Mouse (Mus musculus): ENCODE data around the gene Atp8a1. TPM values are rescaled to one million over a fixed set of nuclear protein-coding genes. Genes with fewer than 3 reads are reported as not detected.

Atp8a1 gene
- polyA plus RNA-seq, 1 experiment = not detected

DNA sequence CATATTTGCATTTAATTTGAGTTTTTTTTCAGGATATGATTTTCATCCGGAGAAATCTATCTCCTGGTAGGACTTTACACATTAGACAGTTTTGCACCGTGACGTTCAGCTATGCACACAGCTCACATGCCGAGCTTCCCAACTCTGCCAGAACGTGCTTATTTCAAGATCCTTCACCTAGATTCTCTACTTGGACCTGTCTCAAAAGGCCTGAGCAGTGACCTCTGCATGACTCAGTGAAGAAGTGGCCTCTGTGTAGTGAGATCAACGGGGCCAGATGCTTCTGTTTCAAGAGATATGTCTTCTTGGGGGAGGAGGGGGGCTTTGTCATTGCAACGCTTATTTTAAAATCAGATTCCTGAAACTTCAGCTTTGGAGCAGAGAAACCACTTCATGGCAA is 64.5 kb downstream of the Atp8a1 start:
- H3K4me3 ChIP-seq (ENCODE audit: insufficient read depth, poor library complexity, severe bottlenecking) = no peak overlapping the region
- no peak for TF ChIP-seq MYOD1 (IDR thresholded peaks at IDR 0.05; ENCODE audit: control insufficient read depth, insufficient read length, low read depth)
- no peak for TF ChIP-seq FOSL1 (IDR thresholded peaks at IDR 0.05; ENCODE audit: insufficient read depth, low read length, poor library complexity, severe bottlenecking)
- no peak for TF ChIP-seq MAX (IDR thresholded peaks at IDR 0.05)
- TF ChIP-seq CEBPB (IDR thresholded peaks at IDR 0.05; ENCODE audit: low read depth) = no peak
- no peak for TF ChIP-seq CTCF (IDR thresholded peaks at IDR 0.05; ENCODE audit: control insufficient read depth, insufficient read depth, insufficient read length)
- TF ChIP-seq MYOG (IDR thresholded peaks at IDR 0.05; ENCODE audit: control insufficient read depth, extremely low read depth, insufficient read length) = no peak
- TF ChIP-seq USF1 (IDR thresholded peaks at IDR 0.05; ENCODE audit: low read depth) = no peak
- H3K27me3 ChIP-seq (ENCODE audit: control insufficient read depth, insufficient read depth, insufficient read length) = no peaks in the 10 kb centered on the region
- H3ac ChIP-seq (ENCODE audit: control insufficient read depth, insufficient read length, low read depth) = no peak overlapping the region
- no peaks in the 10 kb centered on the region for H3K79me2 ChIP-seq (ENCODE audit: control insufficient read depth, insufficient read depth)
- no peaks in the 10 kb centered on the region for H3K79me3 ChIP-seq (ENCODE audit: low read depth)
- H3K36me3 ChIP-seq (ENCODE audit: control insufficient read depth, insufficient read depth) = no peaks in the 10 kb centered on the region

DNA sequence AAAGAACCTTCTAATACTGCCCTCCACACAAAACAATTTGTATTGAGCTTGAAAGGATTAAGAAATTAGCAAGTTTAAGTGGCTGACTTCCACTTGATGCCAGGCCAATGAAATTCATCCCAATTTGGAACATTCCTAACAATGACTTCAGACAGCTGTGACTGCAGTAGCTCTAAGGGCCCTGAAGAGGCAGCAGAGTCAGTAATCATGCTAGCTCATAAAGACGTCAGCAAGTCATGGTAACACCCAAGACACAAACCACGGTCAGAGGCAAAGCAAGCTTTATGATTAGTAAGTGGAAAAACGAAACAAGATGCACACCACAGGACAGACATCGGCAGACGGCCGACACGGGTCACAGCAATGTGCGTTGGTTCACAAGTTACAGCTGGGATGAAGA is 69.2 kb downstream of the Atp8a1 start:
- Histone ChIP-seq H3K36me3 (ENCODE audit: control insufficient read depth, insufficient read depth) (no peaks in the 10 kb centered on the region), H3K79me3 (ENCODE audit: low read depth) (no peaks in the 10 kb centered on the region), H3K79me2 (ENCODE audit: control insufficient read depth, insufficient read depth) (no peaks in the 10 kb centered on the region), H3K4me3 (ENCODE audit: insufficient read depth, poor library complexity, severe bottlenecking) (no peak overlapping the region), H3K27me3 (ENCODE audit: control insufficient read depth, insufficient read depth, insufficient read length) (no peaks in the 10 kb centered on the region), H3ac (ENCODE audit: control insufficient read depth, insufficient read length, low read depth) (no peak overlapping the region)
- TF ChIP-seq CTCF (IDR thresholded peaks at IDR 0.05; ENCODE audit: control insufficient read depth, insufficient read depth, insufficient read length) (no peak), CEBPB (IDR thresholded peaks at IDR 0.05; ENCODE audit: low read depth) (no peak), MYOG (IDR thresholded peaks at IDR 0.05; ENCODE audit: control insufficient read depth, extremely low read depth, insufficient read length) (no peak), MAX (IDR thresholded peaks at IDR 0.05) (no peak), USF1 (IDR thresholded peaks at IDR 0.05; ENCODE audit: low read depth) (no peak), FOSL1 (IDR thresholded peaks at IDR 0.05; ENCODE audit: insufficient read depth, low read length, poor library complexity, severe bottlenecking) (no peak), MYOD1 (IDR thresholded peaks at IDR 0.05; ENCODE audit: control insufficient read depth, insufficient read length, low read depth) (no peak)

DNA sequence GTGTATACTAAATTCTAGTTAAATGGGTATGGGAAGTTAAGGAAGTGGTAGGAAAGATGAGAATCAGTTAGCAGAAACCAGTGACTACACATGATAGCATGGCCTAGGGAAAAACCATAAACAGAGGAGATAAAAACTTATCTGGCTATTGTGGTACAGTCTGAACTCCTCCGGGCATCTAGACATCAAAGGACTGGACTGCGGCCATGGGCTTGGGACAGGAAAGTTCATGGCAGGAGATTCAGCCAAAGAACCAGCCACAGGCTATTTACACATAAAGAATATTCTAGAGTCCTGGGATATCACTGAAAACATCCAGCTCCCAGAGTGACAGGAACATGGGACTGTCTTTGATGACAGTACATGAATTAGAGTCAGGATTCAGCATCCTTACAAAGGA is 73.0 kb downstream of the Atp8a1 start:
- Histone ChIP-seq H3K36me3 (ENCODE audit: control insufficient read depth, insufficient read depth) (no peaks in the 10 kb centered on the region), H3K4me3 (ENCODE audit: insufficient read depth, poor library complexity, severe bottlenecking) (no peak overlapping the region), H3K79me2 (ENCODE audit: control insufficient read depth, insufficient read depth) (no peaks in the 10 kb centered on the region), H3K27me3 (ENCODE audit: control insufficient read depth, insufficient read depth, insufficient read length) (no peaks in the 10 kb centered on the region), H3K79me3 (ENCODE audit: low read depth) (no peaks in the 10 kb centered on the region), H3ac (ENCODE audit: control insufficient read depth, insufficient read length, low read depth) (no peak overlapping the region)
- no peak for TF ChIP-seq MYOG (IDR thresholded peaks at IDR 0.05; ENCODE audit: control insufficient read depth, extremely low read depth, insufficient read length)
- no peak for TF ChIP-seq CEBPB (IDR thresholded peaks at IDR 0.05; ENCODE audit: low read depth)
- TF ChIP-seq CTCF (IDR thresholded peaks at IDR 0.05; ENCODE audit: control insufficient read depth, insufficient read depth, insufficient read length) = no peak
- no peak for TF ChIP-seq USF1 (IDR thresholded peaks at IDR 0.05; ENCODE audit: low read depth)
- TF ChIP-seq MYOD1 (IDR thresholded peaks at IDR 0.05; ENCODE audit: control insufficient read depth, insufficient read length, low read depth) = no peak
- no peak for TF ChIP-seq FOSL1 (IDR thresholded peaks at IDR 0.05; ENCODE audit: insufficient read depth, low read length, poor library complexity, severe bottlenecking)
- TF ChIP-seq MAX (IDR thresholded peaks at IDR 0.05) = no peak

DNA sequence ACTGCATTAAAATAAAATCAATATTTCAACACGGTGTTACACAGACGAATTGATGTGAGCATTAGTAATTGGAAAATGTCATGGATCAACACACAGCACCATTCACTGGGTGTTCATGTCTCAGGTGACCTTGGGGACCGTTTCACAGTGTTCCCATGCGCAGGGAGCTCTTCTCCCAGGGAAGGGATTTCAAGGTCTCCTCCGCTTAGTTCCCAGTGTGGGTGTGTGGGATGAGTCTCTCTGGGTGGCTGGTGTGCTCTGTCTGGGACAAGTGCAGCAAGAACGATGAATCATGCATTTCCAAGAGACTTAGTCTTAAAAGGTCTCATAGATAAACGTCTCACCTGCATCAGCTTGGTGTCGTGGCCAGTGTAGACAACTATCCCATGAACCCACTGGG is 78.5 kb downstream of the Atp8a1 start:
- H3K4me3 ChIP-seq (ENCODE audit: insufficient read depth, poor library complexity, severe bottlenecking) = no peak overlapping the region
- H3K36me3 ChIP-seq (ENCODE audit: control insufficient read depth, insufficient read depth) = no peaks in the 10 kb centered on the region
- no peaks in the 10 kb centered on the region for H3K79me2 ChIP-seq (ENCODE audit: control insufficient read depth, insufficient read depth)
- no peaks in the 10 kb centered on the region for H3K27me3 ChIP-seq (ENCODE audit: control insufficient read depth, insufficient read depth, insufficient read length)
- TF ChIP-seq USF1 (IDR thresholded peaks at IDR 0.05; ENCODE audit: low read depth) = no peak
- no peak for TF ChIP-seq MAX (IDR thresholded peaks at IDR 0.05)
- TF ChIP-seq MYOD1 (IDR thresholded peaks at IDR 0.05; ENCODE audit: control insufficient read depth, insufficient read length, low read depth) = no peak
- TF ChIP-seq FOSL1 (IDR thresholded peaks at IDR 0.05; ENCODE audit: insufficient read depth, low read length, poor library complexity, severe bottlenecking) = no peak
- no peak for TF ChIP-seq CTCF (IDR thresholded peaks at IDR 0.05; ENCODE audit: control insufficient read depth, insufficient read depth, insufficient read length)
- no peak for TF ChIP-seq MYOG (IDR thresholded peaks at IDR 0.05; ENCODE audit: control insufficient read depth, extremely low read depth, insufficient read length)
- no peak overlapping the region for H3ac ChIP-seq (ENCODE audit: control insufficient read depth, insufficient read length, low read depth)
- no peaks in the 10 kb centered on the region for H3K79me3 ChIP-seq (ENCODE audit: low read depth)

GRCm38 (mm10) chr5:67764798-67765197 is 82.4 kb downstream of the Atp8a1 start:
- no peak for TF ChIP-seq CTCF (IDR thresholded peaks at IDR 0.05; ENCODE audit: control insufficient read depth, insufficient read depth, insufficient read length)
- TF ChIP-seq MYOG (IDR thresholded peaks at IDR 0.05; ENCODE audit: control insufficient read depth, extremely low read depth, insufficient read length) = no peak
- no peak for TF ChIP-seq FOSL1 (IDR thresholded peaks at IDR 0.05; ENCODE audit: insufficient read depth, low read length, poor library complexity, severe bottlenecking)
- Histone ChIP-seq H3K79me3 (ENCODE audit: low read depth) (no peaks in the 10 kb centered on the region), H3K79me2 (ENCODE audit: control insufficient read depth, insufficient read depth) (no peaks in the 10 kb centered on the region), H3K27me3 (ENCODE audit: control insufficient read depth, insufficient read depth, insufficient read length) (no peaks in the 10 kb centered on the region), H3ac (ENCODE audit: control insufficient read depth, insufficient read length, low read depth) (no peak overlapping the region), H3K36me3 (ENCODE audit: control insufficient read depth, insufficient read depth) (no peaks in the 10 kb centered on the region), H3K4me3 (ENCODE audit: insufficient read depth, poor library complexity, severe bottlenecking) (no peak overlapping the region)

GRCm38 (mm10) chr5:67758126-67758525 is 89.1 kb downstream of the Atp8a1 start:
- Histone ChIP-seq H3K79me2 (ENCODE audit: control insufficient read depth, insufficient read depth) (no peaks in the 10 kb centered on the region), H3ac (ENCODE audit: control insufficient read depth, insufficient read length, low read depth) (no peak overlapping the region), H3K4me3 (ENCODE audit: insufficient read depth, poor library complexity, severe bottlenecking) (no peak overlapping the region), H3K36me3 (ENCODE audit: control insufficient read depth, insufficient read depth) (no peaks in the 10 kb centered on the region), H3K27me3 (ENCODE audit: control insufficient read depth, insufficient read depth, insufficient read length) (no peaks in the 10 kb centered on the region), H3K79me3 (ENCODE audit: low read depth) (no peaks in the 10 kb centered on the region)
- TF ChIP-seq MYOG (IDR thresholded peaks at IDR 0.05; ENCODE audit: control insufficient read depth, extremely low read depth, insufficient read length) (no peak), MAX (IDR thresholded peaks at IDR 0.05) (no peak), MYOD1 (IDR thresholded peaks at IDR 0.05; ENCODE audit: control insufficient read depth, insufficient read length, low read depth) (no peak), USF1 (IDR thresholded peaks at IDR 0.05; ENCODE audit: low read depth) (no peak), CEBPB (IDR thresholded peaks at IDR 0.05; ENCODE audit: low read depth) (no peak), FOSL1 (IDR thresholded peaks at IDR 0.05; ENCODE audit: insufficient read depth, low read length, poor library complexity, severe bottlenecking) (no peak), CTCF (IDR thresholded peaks at IDR 0.05; ENCODE audit: control insufficient read depth, insufficient read depth, insufficient read length) (no peak)

Measured in C2C12 (cell line).